Mouse (Mus musculus) urinary bladder, adult 18-20 months (tissue): ENCODE measurements around the gene 3110021N24Rik.
"Not testable (repeated sequence)": the region's sequence is repeated elsewhere in the genome, so short reads cannot be mapped to it uniquely, and the experiment has no call there.

Experiments
- DNase-seq, 2 experiments: peaks; one replicate each; pipeline ENCODE4 v3.0.0; 2022; ENCODE audit warnings: low spot score in 2 of 2, mixed read lengths in 2 of 2

The 3110021N24Rik gene

DNA sequence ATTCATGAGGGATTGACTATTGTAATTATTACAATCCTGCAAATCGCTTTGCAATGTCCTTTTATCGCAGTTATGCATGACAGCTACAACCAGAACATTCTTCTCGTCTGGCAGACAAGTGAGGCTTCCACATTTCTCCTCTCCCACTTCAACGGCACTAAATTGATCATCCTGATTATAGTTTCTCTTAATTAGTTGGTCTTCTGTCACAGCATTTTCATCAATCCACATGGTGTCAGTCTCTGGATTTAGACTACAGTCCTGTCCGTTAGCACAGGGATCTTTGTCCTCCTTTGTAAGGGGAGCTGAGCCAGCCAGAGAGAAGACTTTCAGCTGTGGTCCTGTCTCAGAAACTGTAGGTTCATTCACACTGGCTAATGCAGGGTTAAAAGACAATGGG lies at the start of gene 3110021N24Rik:
Gene 3110021N24Rik (plus strand): TSS at position 301 of the 400 bp plus-strand sequence.
- DNase-seq, result no peak

DNA sequence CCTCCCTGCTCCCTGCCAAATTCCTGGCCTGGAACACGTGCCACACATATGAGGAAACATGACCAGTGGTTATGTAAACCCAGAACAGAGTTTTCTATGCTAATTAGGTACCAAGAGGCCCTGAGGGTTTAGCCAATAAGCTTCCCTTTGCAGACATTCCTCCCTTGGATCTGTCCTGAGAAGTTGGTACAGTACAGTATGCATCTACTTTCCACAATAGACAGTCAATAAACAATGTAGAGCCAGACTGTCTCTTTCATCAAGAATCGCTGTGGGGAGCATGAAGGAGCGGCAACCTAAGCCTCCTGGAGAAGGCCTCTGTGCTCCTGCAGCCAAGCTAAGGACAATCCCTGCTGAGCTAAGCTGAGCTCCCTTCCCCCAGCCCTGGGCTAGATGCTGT lies 33.3 kb upstream of the 3110021N24Rik start:
- no peak for DNase-seq

GRCm38 (mm10) chr4:108687098-108687497 lies 32.4 kb upstream of the 3110021N24Rik start:
- DNase-seq, result not testable (repeated sequence)

DNA sequence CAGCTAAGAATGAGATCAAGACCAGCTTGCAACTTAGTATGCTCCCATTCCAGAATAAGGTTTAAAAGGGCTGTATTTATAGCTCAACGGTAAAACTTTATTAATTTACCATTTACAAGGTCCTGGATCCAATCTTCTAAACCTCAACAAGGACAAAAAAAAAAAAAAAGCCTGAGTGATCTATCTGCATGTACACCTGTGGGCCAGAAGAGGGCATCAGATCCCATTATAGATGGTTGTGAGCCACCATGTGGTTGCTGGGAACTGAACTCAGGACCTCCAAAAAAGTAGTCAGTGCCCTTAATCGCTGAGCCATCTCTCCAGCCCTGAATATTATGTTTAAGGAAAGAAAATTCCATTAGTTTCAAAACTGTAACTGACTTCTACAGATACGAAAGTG lies 29.0 kb upstream of the 3110021N24Rik start:
- no peak for DNase-seq

GRCm38 (mm10) chr4:108691469-108691868 lies 28.0 kb upstream of the 3110021N24Rik start:
- DNase-seq, result no peak

DNA sequence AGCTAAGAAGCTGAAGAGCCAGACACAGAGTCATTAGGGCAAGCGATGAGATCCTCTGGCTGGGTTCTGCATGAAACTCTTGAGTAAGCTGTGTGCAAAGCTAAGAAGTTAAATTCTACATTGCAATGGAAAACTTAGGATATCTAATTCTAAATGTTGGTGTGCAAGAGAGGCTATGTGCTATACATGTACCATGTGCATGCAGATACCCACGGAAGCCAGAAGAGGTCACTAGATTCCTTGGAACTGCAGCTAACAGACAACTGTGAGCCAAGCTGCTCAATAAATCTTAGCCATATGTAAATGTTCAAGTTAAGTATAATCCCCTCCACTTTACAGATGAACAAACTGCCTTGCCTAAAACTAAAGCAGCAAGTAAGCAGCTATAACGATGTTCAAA lies 22.5 kb upstream of the 3110021N24Rik start:
- peak in 1 of 2 experiments; percentile 2 for DNase-seq

- DNase-seq, result no peak
Measured at GRCm38 (mm10) chr4:108708209-108708608, 11.2 kb upstream of the 3110021N24Rik start.

- no peak for DNase-seq
Measured at GRCm38 (mm10) chr4:108721245-108721784, 1.9 kb downstream of the 3110021N24Rik start.

- DNase-seq, result no peak
Measured at GRCm38 (mm10) chr4:108724102-108724501, 4.7 kb downstream of the 3110021N24Rik start.

DNA sequence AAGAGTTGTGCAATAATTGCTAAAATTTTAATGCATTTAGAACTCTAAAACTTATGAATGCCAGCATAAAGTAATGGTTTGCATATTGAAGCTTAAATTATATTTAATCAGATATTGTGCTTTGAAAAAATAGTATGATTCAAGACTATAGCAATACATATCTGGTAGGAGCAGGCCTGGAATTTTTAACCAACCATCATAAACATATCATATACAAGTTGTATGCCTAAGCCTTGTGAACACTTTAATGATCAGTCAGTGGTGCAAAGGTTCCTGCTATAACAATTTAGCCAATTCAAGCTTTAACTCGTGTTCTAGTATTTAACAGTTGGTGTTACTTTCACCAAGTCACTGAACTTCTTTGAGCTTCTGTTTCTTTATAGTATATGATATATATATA lies 11.0 kb downstream of the 3110021N24Rik start:
- no peak for DNase-seq

DNA sequence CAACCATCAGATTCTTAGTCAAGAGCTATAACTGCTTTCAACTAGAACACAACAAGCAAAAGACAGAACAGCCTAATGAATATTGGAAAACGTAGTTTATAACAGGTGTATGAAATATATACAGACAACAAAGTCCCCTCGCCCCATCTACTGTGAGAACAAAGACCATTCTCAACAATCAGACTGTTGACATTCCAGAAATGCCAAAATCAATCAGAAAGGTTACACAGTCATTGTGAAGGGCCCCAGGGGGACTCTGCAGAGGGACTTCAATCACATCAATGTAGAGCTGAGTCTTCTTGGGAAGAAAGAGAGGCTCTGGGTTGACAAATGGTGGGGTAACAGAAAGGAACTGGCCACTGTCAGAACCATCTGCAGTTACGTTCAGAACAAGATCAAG lies 12.1 kb downstream of the 3110021N24Rik start:
- DNase-seq, result no peak

- no peak for DNase-seq
Measured at GRCm38 (mm10) chr4:108746160-108746873, 26.9 kb downstream of the 3110021N24Rik start.

DNA sequence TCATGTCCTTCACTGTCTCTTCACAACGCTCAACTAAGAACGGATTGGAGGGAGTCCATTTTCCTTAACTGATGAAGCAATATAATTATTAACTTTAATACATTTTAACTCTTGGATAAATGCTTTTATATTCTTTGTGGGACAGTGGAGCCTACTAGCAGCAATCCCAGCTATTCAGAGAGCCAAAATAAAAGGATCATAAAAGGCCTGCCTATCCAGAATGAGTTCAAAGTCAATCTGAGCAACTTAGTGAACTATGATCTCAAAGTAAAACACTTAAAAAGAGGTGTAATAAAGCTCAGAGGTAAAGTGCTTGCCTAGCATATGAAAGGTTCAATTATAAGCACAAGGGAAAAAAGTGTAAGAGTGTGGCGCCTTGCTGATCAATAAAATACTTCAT lies 40.1 kb downstream of the 3110021N24Rik start:
- no peak for DNase-seq

GRCm38 (mm10) chr4:108768527-108768926 lies 49.1 kb downstream of the 3110021N24Rik start:
- DNase-seq, result no peak

GRCm38 (mm10) chr4:108779763-108780056 lies 60.3 kb downstream of the 3110021N24Rik start:
- DNase-seq, result no peak

DNA sequence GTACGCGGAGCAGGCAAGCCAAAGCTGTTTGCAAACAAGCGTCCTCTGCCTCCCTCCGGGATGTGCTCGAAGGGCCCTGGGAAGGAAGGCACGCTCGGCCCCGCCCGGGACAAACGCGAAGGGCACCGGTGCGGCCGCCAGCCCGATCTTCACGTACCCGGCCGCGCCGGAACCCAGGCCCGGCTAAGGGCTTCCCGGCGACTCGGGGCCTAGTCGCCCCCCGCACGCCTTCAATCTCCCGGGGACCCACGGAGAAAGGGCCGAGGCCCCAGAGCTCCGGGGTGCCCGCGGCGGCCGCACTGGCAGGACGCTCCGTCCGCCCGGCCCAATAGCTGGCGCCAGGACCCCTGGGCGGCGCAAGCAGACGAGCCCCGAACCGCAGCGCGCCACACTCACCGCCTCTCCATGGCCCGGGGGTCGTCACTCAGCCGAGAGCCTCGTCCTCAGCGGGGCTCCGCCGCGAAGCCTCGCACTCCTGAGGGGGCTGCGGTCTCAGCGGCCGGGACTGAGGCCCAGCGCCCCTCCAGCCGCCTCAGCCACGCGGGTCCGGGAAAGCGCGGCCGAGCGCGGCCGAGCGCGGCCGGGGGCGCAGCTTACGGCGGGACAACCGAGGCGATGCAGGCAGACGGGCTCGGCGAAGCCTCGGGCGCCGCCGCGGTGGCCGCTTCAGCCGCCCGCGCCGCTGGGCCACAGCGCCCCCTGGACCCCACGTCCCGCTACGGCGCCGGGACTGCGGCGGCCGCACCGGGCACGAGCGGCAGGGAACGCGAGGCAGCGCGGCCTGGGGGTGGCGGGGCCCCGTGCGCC lies 60.8 kb downstream of the 3110021N24Rik start, which contains the start of gene Zfyve9:
Gene Zfyve9 (minus strand): TSS at position 742 of the 807 bp plus-strand sequence.
- peak; percentile 69 to 73 for DNase-seq

DNA sequence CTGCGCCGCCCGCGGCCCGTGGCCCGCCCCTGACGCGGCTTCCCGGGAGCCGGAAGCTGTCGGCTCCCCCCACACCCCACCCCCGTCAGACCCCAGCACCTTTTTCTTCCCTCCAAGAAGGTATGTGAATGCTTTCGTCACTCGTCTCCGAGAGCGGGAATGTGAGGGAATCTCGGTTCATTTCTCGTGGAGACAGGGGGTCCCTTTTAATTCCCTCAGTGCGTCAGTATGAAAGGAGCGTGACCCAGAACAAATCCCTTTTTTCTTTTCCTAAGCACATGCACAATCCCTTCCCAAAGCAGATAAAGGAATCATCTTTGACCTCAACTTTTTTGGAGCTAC lies 61.4 kb downstream of the 3110021N24Rik start:
- no peak for DNase-seq

DNA sequence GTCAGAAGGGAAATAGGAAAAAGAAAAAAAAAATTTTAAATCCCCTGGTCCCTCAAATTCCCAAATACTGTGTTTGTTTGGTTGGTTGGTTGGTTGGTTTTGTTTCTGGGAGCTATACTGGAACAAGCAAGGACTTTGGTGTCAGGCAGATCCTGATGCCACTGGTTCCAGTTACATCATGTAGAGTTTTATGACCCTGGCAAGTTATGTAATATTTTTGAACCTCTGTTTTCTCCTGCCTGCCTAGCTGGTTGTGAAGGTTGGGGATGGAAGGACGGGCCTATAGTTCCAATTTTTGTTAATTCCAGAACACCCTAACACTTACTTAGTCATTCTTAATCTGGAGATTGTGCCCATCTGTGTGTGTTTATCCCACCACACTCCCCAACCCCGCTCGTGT lies 62.1 kb downstream of the 3110021N24Rik start:
- no peak for DNase-seq

- DNase-seq, result no peak
Measured at GRCm38 (mm10) chr4:108782421-108783085, 63.1 kb downstream of the 3110021N24Rik start.

GRCm38 (mm10) chr4:108789258-108789936 lies 69.9 kb downstream of the 3110021N24Rik start:
- DNase-seq, result no peak

DNA sequence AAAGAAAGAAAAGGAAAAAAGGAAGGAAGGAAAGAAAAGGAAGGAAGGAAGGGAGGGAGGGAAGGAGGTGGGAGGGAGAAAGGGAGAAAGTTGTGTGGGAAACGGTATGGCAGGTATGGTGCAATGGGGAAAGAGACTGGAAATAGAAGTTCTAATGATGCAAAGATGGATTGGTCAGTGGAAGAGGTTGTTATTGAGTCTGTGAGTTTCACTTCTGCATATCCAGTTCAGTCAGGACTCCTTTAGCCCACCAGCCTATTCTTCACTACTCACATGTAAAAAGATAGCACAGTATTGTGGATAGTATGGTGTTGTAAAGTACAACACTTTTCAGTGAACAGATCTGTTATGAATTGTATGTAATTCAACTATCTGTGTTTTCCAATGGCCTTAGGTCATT lies 71.1 kb downstream of the 3110021N24Rik start:
- DNase-seq, result no peak

- no peak for DNase-seq
Measured at GRCm38 (mm10) chr4:108793941-108794340, 74.5 kb downstream of the 3110021N24Rik start.
